Mouse (Mus musculus) midbrain, embryonic 11.5 days (tissue): Measurements from ENCODE around the gene Epha2. TPM values are rescaled to one million over a fixed set of nuclear protein-coding genes. Genes with fewer than 3 reads are reported as not detected.

Experiments
- ATAC-seq: fragments of 200-750 bp; cut with Nextera tagmentation; 2 replicates; pipeline ENCODE4 v1.8.0; 2017; ENCODE audit warnings: moderate TSS enrichment, moderate library complexity; ENCODE audit not compliant: low FRiP score
- DNase-seq: peaks from one replicate; pipeline ENCODE4 v3.0.0; 2015; ENCODE audit warnings: low spot score; ENCODE audit errors: missing footprints
- H3K27ac ChIP-seq: fragments of 300-500 bp; sonication (generic); 2 replicates; pipeline ENCODE4 v1.5.1; 2014; ENCODE audit warnings: low read depth, low read length
- H3K27me3 ChIP-seq: fragments of 300-500 bp; sonication (generic); 2 replicates; pipeline ENCODE4 v1.6.1; 2014; ENCODE audit warnings: mild to moderate bottlenecking, low read length, moderate library complexity, mixed read lengths; ENCODE audit not compliant: control insufficient read depth, insufficient read depth
- H3K36me3 ChIP-seq: fragments of 300-500 bp; sonication (generic); 2 replicates; pipeline ENCODE4 v1.6.1; 2014; ENCODE audit warnings: mild to moderate bottlenecking, low read length, moderate library complexity, mixed read lengths; ENCODE audit not compliant: control insufficient read depth, insufficient read depth
- H3K4me1 ChIP-seq: fragments of 300-500 bp; sonication (generic); 2 replicates; pipeline ENCODE4 v1.6.1; 2014; ENCODE audit warnings: low read length; ENCODE audit not compliant: control insufficient read depth, insufficient read depth
- H3K4me2 ChIP-seq: fragments of 300-500 bp; sonication (generic); 2 replicates; pipeline ENCODE4 v1.6.1; 2014; ENCODE audit warnings: mild to moderate bottlenecking, moderate library complexity
- H3K4me3 ChIP-seq: fragments of 300-500 bp; sonication (generic); 2 replicates; pipeline ENCODE4 v1.5.1; 2014; ENCODE audit warnings: low read depth, low read length
- H3K9ac ChIP-seq: fragments of 300-500 bp; sonication (generic); 2 replicates; pipeline ENCODE4 v1.6.1; 2014; ENCODE audit warnings: low read length
- H3K9me3 ChIP-seq: fragments of 300-500 bp; sonication (generic); 2 replicates; pipeline ENCODE4 v1.6.1; 2016; ENCODE audit warnings: low read length; ENCODE audit not compliant: control insufficient read depth
- WGBS: fragments of 180-500 bp; shearing (Covaris S2); extraction: QIAGEN DNeasy Blood & Tissue Kit; methylation state at CpG from one replicate; pipeline ENCODE4 v1.1.7; 2014; 5-methylcytosine and 5-hydroxymethylcytosine counted together
- polyA plus RNA-seq: library from polyadenylated mRNA; unstranded; fragments of >200 nt; fragmentation: Nextera tagmentation; extraction: Ambion mirVana; gene quantifications from 2 replicates; pipeline ENCODE4 v1.2.1, GENCODE M21; 2014

The Epha2 gene
- polyA plus RNA-seq, 1 experiment from 2014 or later: 2.2 TPM

DNA sequence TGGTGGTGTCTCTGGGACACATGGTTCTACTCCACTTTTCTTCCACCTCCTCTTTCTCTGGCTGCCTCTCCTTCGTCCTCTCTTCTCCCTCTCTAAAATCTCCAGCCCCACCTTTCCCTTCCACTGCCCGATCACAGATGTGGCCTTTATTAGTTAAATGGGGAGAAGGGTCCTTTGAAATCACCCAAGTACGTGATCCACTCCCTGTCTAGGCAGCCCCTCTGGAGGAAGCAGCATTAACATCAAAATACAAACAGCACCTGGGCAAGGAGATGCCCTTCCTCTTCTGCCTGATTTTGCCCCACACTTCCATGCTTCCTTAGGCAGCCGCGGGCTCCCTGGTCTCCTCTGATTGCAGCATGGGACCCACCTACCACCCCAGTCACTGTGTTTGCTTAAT, 18.4 kb upstream of the Epha2 start:
- 51% methylated on average over 5 of the region's 5 CpGs for WGBS
- H3K4me1 ChIP-seq: peaks cover 32% of the 10 kb centered on the region
- peaks cover 12% of the 10 kb centered on the region for H3K27me3 ChIP-seq

DNA sequence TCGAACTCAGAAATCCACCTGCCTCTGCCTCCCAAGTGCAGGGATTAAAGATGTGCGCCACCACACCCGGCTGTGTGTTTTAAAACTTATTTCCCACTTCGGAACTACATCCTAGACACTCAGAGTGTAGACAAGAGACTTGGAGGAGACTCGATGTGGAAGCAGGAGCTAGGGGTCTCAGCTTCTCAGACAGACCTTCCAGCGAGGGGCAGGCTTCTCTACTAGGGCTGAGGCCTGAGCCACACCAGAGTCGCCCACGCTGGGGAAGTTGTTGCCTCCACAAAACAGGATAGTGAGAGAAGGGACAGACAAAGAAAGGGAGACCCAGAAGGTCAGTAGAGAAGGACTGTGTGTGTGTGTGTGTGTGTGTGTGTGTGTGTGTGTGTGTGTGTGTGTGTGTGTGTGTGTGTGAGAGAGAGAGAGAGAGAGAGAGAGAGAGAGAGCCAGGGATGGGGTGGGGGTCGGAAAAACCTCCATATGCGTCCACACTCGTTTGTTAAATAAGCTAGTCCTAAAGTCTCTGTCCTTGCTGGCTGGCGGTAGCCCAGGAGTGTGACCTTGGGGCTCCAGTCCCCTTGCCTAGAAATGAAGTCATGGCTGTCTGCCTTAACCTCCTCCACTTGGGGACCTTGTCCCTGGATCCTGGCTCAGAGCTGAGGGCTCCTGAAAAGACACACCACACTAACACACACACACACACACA, 17.7 kb upstream of the Epha2 start:
- no peaks in the 10 kb centered on the region for H3K9me3 ChIP-seq
- DNase-seq: no peak
- ATAC-seq: no peak
- H3K4me1 ChIP-seq: peaks cover 32% of the 10 kb centered on the region
- no peaks in the 10 kb centered on the region for H3K36me3 ChIP-seq
- no peak overlapping the region for H3K4me2 ChIP-seq
- H3K27me3 ChIP-seq: peaks cover 19% of the 10 kb centered on the region
- H3K9ac ChIP-seq: no peak overlapping the region
- no peak overlapping the region for H3K4me3 ChIP-seq
- H3K27ac ChIP-seq: no peak overlapping the region
- WGBS: 63% methylated on average over 12 of the region's 12 CpGs

More for the DNA sequence above, 18.4 kb upstream of the Epha2 start:
- Histone ChIP-seq H3K36me3 (no peaks in the 10 kb centered on the region), H3K9ac (no peak overlapping the region), H3K4me3 (no peak overlapping the region), H3K9me3 (no peaks in the 10 kb centered on the region), H3K27ac (no peak overlapping the region), H3K4me2 (no peak overlapping the region)
- DNase-seq: no peak
- no peak for ATAC-seq

DNA sequence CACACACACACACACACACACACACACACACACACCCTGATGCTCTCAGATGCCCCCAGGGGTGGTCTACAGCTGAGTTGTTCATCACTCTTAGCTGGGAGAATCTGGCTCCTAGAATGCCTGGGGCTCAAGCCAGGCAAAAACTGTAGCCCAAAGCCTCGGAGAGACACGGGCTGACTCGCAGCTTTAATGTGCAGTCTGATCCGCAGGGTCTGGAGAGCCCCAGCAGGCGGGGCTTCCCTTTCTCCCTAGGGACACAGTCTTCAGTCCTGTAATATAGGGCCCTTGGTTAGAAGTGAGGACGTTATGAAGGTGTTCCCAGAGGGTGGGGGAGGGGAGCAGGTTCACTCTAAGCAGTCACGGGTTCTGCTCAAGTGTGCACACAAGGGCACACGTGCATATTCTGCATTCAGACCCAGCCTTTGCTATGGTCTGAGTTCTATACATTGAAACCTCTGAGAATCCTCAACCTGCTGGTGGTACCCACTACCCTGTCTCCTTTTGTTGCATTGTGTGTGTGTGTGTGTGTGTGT, 17.1 kb upstream of the Epha2 start:
- H3K4me1 ChIP-seq: peaks cover 29% of the 10 kb centered on the region
- H3K27me3 ChIP-seq: peaks cover 21% of the 10 kb centered on the region
- no peak overlapping the region for H3K4me3 ChIP-seq
- DNase-seq: peak; percentile 88
- no peaks in the 10 kb centered on the region for H3K36me3 ChIP-seq
- 19% methylated on average over 8 of the region's 8 CpGs for WGBS
- no peak overlapping the region for H3K4me2 ChIP-seq
- no peak overlapping the region for H3K9ac ChIP-seq
- no peaks in the 10 kb centered on the region for H3K9me3 ChIP-seq
- H3K27ac ChIP-seq: no peak overlapping the region
- no peak for ATAC-seq

DNA sequence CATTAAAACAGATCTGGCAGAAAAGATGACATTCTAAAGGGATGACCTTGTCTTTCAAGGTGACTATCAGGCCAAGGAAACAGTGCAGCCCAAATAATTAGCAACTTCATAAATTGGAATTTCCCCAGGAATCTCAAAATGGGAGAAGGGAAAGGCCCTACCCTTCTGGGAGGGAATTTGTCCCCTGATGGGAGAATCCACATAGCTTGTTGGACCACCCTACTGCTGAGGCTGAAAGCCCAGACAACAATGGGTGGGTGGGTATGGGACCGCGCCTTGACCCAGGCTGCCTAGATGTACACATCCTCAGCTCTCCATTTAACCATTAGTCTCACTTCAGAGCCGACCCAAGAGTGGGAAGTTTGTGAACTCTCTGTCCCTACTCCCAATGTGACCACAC, 16.6 kb upstream of the Epha2 start:
- no peak overlapping the region for H3K9ac ChIP-seq
- H3K27me3 ChIP-seq: peaks cover 21% of the 10 kb centered on the region
- H3K27ac ChIP-seq: no peak overlapping the region
- H3K9me3 ChIP-seq: no peaks in the 10 kb centered on the region
- H3K36me3 ChIP-seq: no peaks in the 10 kb centered on the region
- DNase-seq: no peak
- WGBS: 68% methylated on average over 3 of the region's 3 CpGs
- H3K4me1 ChIP-seq: peaks cover 23% of the 10 kb centered on the region
- no peak for ATAC-seq
- H3K4me2 ChIP-seq: no peak overlapping the region
- no peak overlapping the region for H3K4me3 ChIP-seq

DNA sequence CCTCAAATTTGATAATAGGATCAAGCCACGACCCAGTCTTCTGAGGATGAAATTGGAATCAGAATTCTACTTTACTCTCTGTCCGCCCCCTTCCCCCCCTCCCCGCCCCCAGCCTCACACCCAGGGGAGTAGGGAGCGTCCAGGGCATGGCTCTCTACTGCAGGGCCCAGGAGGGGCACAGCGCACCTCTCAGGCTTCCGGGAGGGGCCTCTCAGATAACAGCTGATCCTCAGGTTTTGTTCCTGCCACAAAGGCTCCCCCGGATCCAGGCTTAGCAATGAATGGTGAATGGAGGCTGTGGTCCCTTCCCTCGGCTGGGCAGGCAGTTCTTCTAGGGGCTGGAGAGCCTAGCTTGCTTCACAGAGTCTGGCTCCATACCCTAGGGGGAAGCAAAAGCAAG, 15.9 kb upstream of the Epha2 start:
- H3K27me3 ChIP-seq: peaks cover 21% of the 10 kb centered on the region
- H3K36me3 ChIP-seq: no peaks in the 10 kb centered on the region
- H3K27ac ChIP-seq: no peak overlapping the region
- H3K4me1 ChIP-seq: peaks cover 23% of the 10 kb centered on the region
- no peaks in the 10 kb centered on the region for H3K9me3 ChIP-seq
- no peak overlapping the region for H3K4me2 ChIP-seq
- peak overlapping the region; percentile 22; the same call in 1 of the 2 replicates for H3K9ac ChIP-seq
- ATAC-seq (no peak), DNase-seq (peak; percentile 84)
- H3K4me3 ChIP-seq: no peak overlapping the region
- 3% methylated on average over 7 of the region's 8 CpGs for WGBS

DNA sequence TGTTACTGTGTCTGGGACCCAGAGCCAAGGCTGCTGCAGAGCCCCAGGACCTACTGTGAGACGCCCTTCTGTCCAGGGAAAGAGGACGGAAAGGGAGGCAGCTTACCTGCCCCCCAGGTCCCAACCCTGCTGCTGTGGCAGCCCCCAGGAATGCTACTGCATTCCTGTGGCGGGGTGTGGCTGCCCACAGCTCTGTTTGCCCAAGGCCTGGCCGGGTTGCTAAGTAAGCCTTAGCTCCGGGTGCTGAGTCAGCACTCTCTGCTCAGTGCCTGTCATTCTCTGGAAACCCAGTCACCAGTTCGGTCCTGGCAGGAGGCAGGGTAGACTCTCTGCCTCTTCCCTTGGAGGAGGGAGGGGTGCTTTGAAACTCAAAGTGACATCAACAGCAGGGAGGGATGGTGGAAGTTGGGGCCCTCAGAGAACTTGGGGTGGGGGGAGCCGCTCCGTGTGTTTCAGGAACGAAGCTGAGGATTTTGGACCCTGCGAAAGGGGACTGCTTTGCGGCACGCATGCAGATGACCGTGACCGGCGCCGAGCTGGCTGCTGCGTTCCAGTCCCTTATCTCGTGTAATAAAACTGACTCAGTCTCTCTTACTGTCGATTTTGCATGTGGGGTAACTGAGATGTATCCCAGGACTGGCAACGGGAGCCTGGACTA, 14.1 kb upstream of the Epha2 start:
- Histone ChIP-seq H3K9me3 (no peaks in the 10 kb centered on the region), H3K27ac (no peak overlapping the region), H3K36me3 (no peaks in the 10 kb centered on the region), H3K27me3 (peaks cover 31% of the 10 kb centered on the region), H3K4me2 (peak overlapping the region; percentile 13; the same call in 1 of the 2 replicates), H3K4me1 (peaks cover 33% of the 10 kb centered on the region), H3K9ac (no peak overlapping the region), H3K4me3 (no peak overlapping the region)
- WGBS: 11% methylated on average over 20 of the region's 20 CpGs
- 0 out of 2 replicates have a peak, but pooled peaks have one; percentile 28 for ATAC-seq
- DNase-seq: peak; percentile 86

DNA sequence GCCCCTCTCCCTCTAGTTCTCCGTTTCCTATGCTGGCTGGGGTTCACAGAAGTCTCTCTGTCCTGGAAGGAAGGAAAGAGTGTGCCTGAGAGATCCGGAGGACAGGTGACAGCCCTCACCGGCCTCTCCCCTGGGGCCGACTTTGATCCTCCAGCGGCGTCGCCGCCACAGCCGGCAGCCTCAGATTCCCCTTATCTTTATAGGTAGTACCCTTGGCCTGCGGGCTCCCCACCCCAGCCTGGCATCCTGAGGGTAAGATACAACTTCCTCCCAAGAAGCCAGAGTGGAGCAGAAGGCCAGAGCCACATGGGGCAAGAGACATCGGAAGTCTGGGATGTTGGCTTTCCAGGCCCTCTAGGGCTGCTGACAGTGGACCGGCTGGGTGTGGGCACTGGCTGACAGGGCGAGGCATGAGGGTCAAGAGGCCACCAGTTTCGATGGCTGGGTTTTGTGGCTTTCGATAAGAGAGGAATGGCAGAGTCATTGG, 13.5 kb upstream of the Epha2 start:
- peaks cover 34% of the 10 kb centered on the region for H3K4me1 ChIP-seq
- no peak for ATAC-seq
- no peak overlapping the region for H3K27ac ChIP-seq
- no peaks in the 10 kb centered on the region for H3K9me3 ChIP-seq
- H3K27me3 ChIP-seq: peaks cover 36% of the 10 kb centered on the region
- peak; percentile 88 for DNase-seq
- WGBS: 19% methylated on average over 15 of the region's 15 CpGs
- H3K9ac ChIP-seq: no peak overlapping the region
- no peak overlapping the region for H3K4me3 ChIP-seq
- no peaks in the 10 kb centered on the region for H3K36me3 ChIP-seq
- 0 out of 2 replicates have a peak overlapping the region, but pooled peaks have one; percentile 13 for H3K4me2 ChIP-seq

DNA sequence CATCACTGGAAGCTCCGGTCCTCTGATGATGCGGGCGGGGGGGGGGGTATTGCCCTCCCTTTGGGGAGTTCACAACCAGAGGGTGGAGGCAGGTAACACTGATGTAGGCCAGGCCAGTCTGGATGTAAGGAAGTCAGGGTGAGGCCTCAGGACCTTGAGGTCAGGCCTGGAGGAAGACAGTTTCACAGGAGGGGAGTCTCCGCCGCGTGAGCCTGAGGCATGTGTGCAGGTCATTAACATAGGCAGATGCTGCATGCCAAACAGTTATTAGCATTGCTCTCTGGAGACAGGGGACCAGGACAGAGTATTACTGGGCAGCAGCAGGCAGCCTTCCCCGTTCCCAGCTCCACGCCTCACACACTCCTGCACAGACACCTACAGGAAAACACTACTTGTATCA, 12.9 kb upstream of the Epha2 start:
- Histone ChIP-seq H3K9ac (no peak overlapping the region), H3K4me3 (no peak overlapping the region), H3K4me2 (no peak overlapping the region), H3K4me1 (peaks cover 34% of the 10 kb centered on the region), H3K36me3 (no peaks in the 10 kb centered on the region), H3K9me3 (no peaks in the 10 kb centered on the region), H3K27me3 (peaks cover 42% of the 10 kb centered on the region), H3K27ac (no peak overlapping the region)
- ATAC-seq (no peak), DNase-seq (no peak)
- WGBS: 48% methylated on average over 8 of the region's 8 CpGs
